Mouse (Mus musculus) brown adipose tissue, adult 24 weeks (tissue): ENCODE measurements around the gene Gm6460. TPM values are rescaled to one million over a fixed set of nuclear protein-coding genes. Genes with fewer than 3 reads are reported as not detected.
"Not testable (repeated sequence)": the region's sequence is repeated elsewhere in the genome, so short reads cannot be mapped to it uniquely, and the experiment has no call there.

Experiments
- H3K27ac ChIP-seq: fragments of 200-500 bp; replicated peaks from 2 replicates; pipeline ENCODE4 v1.5.1; 2012; ENCODE audit warnings: low read depth, mild to moderate bottlenecking, low read length
- H3K4me1 ChIP-seq: fragments of 200-500 bp; 2 replicates; pipeline ENCODE4 v1.6.1; 2012; ENCODE audit warnings: low read length, mixed read lengths; ENCODE audit not compliant: control insufficient read depth, insufficient read depth, insufficient read length
- H3K4me3 ChIP-seq: fragments of 200-500 bp; 2 replicates; pipeline ENCODE4 v1.5.1; 2012; ENCODE audit warnings: low read depth, mild to moderate bottlenecking, low read length, moderate library complexity; ENCODE audit not compliant: insufficient read depth
- polyA plus RNA-seq: library from polyadenylated mRNA; stranded (reverse); fragments of >200 nt; gene quantifications from 2 replicates; pipeline ENCODE4 v1.2.4, GENCODE M21; 2012; ENCODE audit not compliant: missing spikeins, insufficient read depth, insufficient read length

Gm6460 gene
- not detected in 2 replicates for polyA plus RNA-seq

DNA sequence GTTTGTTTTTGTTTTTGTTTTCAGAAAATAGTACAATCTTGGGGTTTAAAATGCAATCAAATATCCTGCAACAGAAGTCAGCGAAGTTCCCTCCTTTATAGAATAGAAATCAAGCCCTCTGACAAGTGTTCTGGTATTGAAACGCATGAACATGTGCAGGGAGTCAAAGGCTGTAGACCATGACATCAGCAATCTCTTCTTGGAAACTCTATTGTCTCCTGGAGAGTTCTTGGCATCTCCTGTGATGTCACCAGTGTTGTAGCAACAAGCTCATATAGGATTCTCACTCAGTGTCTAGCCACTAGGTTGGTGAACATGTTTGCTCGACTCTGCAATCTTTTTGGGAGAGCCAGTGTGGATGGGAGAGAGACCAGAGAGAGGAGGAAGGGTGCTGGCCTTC is at the start of gene Gm6460:
TSS of gene Gm6460 (plus strand) at position 301 of the 400 bp plus-strand sequence.
- not testable (repeated sequence) for H3K4me3 ChIP-seq, H3K4me1 ChIP-seq, H3K27ac ChIP-seq

Other genes starting within 250 kb of the Gm6460 start
- gene Gm8897, start 178.5 kb upstream of the Gm6460 start, polyA plus RNA-seq, result not detected in 2 replicates
- not detected in 2 replicates for gene Gm8906, start 92.2 kb upstream of the Gm6460 start, polyA plus RNA-seq
- not detected in 2 replicates for gene Gm8922, start 87.0 kb downstream of the Gm6460 start, polyA plus RNA-seq
- gene Gm8926, start 175.6 kb downstream of the Gm6460 start, polyA plus RNA-seq, result not detected in 2 replicates